Mouse (Mus musculus) spleen, adult 18-20 months (tissue): ENCODE measurements around the gene Fhl2.
A peak's percentile ranks its signal among the peaks of the same experiment; 100 is the strongest.

Experiments used
- DNase-seq, 2 experiments: peaks; one replicate each; pipeline ENCODE4 v3.0.0; 2022; ENCODE audit warnings: mixed read lengths in 2 of 2

The Fhl2 gene

DNA sequence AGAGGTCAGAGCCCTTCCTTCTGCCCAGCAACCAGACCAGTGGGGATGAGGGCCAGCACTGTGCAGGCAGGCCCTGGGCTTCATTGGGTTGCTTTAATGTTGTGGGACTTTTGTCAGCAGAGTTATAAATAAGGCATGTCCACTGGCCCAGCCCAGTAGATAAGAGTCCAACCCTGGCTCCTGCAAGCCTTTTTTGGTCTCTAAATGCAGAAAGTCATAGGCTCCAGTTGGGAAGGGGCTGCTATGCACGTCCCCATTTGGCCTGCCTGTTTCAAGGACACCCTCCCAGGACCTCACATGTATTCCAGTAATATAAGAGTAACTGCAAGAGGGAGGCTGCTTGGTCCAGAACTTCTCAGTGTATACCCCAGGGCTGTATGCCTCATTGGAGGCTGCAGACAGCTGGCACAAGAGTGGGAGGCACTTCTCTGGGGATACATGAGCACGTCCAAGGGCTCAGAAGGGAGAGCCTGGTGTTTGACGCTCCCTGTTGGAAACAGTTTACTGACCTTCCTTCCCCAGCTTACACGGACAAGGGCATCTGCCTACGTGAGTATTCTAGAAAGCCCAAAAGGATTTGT lies at the start of gene Fhl2:
TSS of gene Fhl2 (minus strand) at position 324 of the 581 bp plus-strand sequence.
- no peak for DNase-seq

DNA sequence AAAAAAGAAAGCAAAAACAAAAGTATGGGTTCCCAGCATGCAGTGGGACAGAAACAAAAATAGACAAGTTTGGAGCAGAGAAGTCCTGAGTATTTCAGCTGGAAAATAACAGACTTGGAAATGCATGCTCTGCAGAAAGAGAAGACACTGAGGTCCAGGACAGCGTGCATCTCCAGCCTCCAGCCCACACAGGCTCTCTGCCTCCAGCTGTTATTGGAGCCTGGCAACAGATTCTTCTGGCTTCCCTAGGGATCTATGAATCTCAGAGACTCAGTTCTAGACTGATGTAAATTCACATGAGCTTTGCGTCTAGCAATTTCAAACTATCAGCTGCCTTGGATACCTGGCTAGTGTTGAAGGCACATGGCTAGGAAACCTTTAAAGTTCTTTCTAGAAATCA lies 48.2 kb upstream of the Fhl2 start:
- DNase-seq = no peak

DNA sequence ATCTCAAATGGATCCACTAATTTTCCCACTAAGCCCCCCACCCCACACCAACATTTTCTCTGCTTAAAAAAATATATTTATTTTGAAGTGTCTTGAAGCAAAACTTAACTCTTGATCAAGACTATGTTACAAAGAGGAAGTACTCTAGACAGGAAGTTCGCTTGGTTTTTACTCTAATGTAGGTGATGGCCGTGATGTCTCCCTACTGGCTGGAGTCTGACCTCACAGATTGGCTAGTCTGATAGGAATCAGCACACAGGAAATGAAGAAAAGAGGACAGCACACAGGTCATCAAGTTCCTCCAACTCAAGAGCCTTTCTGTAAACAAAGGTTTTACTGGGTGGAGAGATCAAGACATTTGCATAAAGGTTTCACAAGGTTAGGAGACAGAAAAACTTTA lies 44.4 kb upstream of the Fhl2 start:
- peak in 1 of 2 experiments; percentile 8 for DNase-seq

DNA sequence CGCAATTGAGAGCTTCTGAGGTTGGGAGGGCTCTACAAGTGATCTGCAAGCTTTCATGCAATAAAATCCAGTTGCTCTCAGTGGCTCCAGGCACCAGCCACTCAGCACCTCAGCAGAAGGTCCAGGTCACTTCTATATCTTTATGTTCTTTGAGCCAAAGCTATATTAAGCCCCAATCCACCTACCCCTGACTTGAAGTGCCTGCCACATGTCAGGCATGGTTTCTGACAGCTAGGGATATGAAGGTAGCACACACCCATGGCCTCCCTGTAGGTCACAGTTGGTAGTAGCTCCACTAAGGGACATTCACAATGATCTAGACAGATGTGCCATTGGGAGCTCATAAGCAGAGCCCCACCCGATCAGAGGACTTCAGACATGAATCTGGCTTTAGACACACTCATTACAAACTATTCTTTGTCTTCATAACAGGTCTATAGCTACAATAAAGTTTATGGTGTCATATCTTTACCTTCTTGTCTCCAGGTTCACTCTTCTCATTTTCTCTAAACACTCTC lies 43.1 kb upstream of the Fhl2 start:
- no peak for DNase-seq

DNA sequence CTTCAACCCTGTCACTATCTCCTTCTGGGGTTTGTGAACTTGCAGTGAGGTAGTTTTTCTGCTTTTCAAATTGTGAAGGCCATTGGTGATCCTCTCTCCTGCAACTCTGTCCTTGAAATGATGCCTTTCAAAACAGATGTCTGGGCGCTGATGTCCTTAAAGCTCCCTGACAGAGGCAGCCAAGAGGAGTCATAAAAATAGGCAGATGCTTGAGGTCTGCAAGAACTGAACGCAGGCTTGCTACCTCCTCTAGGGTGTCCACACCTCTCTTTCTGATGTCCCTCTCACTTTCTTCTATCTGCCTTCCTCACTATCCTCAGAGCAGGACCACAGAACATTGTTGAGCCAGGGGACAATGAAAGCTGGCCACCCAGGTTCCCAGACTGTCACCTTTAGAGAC lies 41.7 kb upstream of the Fhl2 start:
- no peak for DNase-seq

DNA sequence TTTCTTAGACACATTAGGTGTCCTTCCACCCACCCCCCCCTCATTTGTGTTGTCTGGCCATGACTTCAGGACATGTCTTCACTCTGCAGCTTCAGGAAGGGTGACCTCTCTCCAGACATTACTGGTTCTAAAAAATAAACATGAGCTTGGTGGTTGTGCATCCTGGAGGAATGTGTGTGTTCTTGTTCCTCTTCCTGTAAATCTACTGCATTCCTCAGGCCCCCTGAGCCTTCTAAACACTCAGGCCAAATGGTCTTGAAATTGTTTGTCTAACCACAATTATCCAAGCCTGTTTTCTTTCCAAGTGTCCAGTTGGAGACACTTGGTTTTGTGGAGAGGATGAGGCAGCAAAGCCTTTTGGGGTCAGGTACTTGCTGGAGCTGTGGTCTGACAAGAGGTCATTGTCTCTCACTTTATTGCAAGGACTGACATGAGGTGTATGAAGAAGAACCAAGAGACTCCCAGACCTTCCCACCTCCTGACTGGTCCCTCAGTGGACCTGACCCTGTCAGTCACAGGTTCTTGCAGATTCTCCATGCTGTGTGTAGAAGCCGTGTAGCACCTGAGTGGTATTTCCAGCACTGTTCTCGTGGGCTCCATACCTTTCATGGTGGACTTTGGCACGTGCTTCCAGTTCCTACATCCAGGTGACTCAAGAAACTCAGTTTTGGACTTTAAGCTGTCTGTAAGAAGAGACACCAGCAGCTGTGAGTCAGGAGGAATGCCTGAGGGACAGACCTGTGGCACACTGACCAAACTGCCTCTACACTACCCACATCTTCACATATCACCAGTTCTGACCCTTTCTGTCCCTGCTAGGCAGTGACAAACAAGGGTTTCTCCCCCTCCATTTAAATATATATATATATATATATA lies 40.8 kb upstream of the Fhl2 start:
- no peak for DNase-seq

DNA sequence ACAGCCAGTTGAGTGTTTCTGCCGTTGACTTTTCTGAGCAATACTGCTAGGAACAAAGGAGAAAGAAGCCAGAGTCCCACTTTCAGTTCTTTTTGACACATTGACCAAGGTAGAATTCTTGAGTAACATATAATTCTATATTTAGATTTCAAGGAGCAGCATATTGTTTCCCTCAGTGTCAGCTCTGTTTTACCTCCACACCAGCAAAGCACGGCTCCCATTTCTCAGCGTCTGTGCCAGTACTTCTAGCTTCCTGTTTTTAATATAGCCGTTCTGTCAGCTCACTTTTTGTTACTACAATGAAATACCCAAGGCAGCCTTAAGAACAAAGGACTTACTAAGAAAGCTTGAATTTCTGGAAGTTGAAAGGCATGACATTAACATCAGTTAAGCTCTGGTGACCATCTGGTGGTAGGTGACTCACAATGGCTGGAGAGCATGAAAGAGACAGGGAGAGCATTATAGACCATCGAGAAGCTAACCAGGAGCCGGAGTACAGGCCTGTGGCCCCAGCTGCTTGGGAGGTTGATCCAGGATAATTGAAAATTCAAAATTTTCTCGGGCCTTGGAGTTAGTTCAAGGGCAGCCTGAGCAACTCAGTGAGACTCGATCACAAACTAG lies 28.9 kb upstream of the Fhl2 start:
- DNase-seq = no peak

DNA sequence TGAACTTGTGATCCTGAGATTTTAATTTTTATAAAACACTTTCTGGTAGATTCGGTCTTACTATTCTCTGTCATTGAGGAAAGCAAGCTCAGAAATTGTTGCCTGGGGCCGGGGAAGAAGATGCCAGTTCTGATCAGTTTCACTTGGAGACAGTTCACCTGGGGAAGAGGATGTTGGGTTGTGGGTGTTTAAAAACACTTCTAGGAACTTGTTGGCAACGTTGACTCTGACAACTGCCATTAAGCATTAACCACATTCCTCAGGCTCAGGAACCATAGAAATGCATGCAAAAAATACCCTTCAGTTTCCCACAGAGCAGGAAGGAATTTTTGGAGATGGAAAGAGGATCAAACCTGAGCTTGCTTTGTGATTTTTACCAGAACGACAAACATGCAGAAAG lies 28.2 kb upstream of the Fhl2 start:
- DNase-seq = no peak

DNA sequence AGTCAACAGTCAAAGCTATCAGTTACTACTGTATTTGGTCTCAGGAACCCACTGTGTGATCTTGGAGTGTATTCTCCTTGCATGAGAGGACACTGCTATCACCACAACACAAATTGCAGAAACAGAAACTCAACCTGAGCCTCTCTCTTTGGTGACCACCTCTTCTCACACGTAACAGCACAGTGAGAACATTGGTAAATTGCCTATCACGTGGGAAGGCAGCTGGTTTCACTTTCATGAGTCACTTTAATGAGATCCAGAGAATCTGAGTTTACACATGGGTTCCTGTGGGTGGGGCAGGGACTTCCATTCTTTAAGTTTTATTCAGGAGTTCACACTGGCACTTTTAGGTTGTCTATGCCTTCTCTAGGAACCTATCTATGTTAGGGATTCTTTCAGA lies 27.4 kb upstream of the Fhl2 start:
- DNase-seq = peak; percentile 9 to 26

DNA sequence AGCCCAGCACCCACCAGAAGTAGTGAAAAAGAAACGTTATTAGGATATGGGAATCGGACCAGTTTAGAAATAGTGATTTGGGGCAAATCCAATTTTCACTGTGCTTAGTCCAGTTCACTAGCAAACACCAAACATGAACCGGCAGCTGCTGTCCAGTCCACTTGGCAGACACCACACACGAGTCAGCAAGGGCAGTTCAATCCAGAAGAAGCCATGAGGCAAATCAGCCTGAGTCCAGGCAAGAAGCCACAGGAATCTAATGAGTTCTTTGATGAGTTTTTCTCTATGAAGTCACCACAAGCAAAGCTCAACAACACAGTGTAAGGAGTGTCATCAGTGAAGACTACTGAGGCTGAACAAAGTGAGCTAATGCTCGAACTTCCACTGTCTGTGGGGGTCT lies 26.3 kb upstream of the Fhl2 start:
- DNase-seq = no peak

DNA sequence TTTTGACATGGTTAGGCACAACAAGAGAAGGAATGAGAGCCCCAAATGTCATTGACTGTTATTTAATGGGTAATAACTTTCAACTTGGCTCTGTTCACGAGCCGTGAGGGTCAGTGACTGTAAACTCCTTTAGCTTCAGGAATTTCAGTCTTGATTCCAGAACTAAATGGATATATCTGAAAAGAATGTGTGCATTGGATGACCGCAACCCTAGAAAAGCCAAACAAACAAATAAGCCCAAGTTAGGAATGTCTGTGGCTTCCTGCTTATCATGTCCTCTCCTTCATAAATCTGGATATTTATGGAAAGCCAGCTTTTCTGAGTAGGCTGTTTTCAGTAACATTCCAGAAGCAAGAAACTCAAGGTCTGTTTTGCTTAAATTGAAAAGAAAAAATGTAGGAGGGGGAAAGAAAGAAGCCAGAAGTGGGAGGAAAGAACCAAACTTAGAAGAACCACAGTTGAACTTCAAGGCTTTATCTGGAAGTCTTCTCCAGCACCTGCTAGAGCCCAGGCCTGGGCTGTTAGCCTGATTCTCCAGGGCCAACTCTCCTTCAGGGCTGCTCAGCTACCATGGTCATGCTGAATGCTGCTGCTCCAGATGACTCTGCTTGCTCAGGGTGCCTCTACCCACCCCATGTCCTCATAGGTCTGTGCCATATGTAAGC lies 21.4 kb upstream of the Fhl2 start:
- DNase-seq = no peak

DNA sequence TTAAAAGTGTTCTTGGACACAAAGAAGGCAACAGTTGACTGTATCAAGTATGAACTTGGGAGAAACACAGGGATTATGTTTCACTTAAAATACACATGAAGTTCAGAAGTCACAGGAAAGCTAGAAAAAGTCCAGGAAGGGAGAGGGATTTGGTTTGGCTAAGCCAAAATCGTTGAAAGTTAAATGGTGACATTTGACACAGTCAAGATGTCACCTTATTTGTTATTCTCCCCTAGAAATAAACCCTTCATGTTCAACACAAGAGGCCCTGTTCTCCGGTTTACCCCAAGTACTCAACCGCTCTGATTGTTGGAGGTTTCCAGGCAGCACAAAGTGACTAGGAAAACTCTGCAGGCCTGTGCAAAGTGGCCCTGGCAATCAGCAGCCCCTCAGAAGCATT lies 18.8 kb upstream of the Fhl2 start:
- DNase-seq = no peak

DNA sequence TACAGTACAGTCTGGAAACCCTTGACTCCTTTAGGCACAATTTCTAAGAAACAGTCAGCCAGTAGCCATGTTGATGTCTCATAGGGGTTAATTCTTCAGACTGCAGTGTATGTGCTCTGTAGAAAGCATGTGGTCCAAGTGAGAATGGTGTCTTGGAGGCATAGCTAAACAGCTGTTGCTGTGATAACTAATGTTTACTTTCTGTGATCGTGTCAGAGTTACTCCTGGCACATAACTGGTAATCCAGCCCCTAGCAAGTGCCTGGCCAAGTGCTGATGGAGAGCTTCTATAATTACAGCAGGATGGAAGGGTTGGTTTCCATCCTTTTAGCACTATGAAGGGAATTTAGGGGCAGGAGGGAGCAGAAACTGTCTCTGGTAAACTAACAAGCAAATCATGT lies 14.5 kb upstream of the Fhl2 start:
- no peak for DNase-seq

DNA sequence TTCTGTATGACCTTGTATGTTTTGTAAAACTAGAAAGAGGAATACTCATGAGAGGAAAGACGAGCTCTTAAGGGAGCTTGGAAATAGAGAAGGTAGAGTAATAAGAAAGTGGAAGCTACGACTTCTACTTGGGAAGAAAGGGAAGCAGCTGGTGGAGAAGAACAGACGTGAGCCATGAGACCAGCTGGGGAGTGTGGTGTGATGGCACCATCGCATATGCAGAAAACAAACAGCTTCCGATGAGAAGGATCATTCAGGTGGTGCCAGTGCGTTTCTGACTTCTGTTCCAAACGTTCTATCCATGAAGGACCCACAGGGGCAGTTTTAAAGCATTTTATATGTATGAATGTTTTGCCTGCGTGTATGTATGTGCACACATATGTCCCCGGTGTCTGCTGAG lies 13.5 kb upstream of the Fhl2 start:
- DNase-seq = no peak

DNA sequence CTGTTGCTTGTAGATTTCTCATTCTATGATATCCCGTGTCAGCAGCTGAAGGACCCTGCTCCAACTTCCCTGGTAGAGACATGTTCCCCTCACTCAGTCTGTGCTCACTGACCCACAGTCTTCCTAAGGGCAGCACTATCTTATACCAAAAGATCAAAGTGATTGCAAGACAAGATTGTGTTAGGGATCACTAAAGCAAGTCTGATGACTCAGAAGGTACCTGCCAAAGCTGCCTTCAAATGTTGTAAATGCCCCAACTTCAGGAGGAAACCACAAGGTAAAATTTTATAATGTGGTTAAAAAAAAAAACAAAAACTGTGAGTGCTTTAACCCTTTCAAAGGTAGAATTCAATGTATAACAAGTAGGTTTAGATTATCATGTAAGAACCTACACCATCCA lies 10.4 kb upstream of the Fhl2 start:
- DNase-seq = no peak

DNA sequence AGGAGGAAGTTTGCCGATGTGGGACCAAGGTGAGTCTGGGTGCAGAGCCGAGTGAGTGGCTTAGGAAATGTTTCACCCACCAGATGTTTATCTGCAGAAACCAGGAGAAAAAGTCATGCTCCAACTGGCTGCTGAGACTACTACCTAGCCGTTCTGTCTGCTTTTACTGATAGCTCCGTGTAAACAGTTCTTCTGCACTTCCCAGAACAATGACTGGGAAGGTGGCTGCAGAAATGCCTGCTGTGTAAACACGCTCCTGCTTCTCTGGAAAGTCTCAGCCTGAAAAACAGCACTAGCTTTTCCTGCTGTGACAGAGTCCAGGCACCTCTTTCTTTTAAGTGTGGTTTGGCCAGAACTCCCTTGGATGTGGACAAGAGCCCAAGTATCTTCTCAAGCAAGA lies 6.5 kb upstream of the Fhl2 start:
- no peak for DNase-seq

DNA sequence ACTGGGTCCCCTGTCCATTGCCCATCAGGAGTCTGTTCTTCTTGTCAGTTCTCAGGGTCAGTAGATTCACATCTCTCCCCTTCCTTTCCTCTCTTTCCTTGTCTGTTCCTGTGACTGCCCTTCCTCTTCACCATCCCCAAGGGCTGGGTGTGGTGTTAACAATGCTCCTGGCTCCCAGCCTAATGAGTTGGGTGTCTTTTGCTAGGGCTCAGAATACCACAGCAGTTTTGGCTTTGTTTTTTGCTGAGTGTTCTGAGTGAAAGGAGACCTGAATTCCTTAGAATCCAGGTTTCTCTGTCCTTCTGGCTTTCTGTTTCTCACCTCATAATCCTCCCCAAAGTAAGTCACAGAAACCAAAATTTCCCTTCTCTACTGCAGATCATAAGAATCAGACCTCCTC lies 5.4 kb upstream of the Fhl2 start:
- no peak for DNase-seq

DNA sequence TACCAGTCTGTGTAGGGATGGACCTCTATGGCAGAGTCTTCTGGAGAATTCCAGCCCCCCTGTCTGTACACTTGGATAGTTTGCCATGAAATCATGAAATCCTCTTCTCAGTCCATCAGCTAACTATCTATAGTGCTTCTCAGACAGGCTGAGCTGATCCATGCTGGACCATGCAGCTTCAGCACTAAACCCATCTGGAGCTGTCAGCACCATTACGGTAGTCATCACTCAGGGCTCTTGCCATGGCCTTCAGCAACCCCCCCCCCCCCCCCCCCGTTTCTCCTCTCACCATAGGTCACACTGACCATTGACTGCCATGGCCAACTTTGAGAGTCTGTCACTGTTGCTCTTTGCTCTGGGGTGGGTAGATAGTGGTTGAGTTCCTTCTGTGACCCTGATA lies 5.0 kb upstream of the Fhl2 start:
- no peak for DNase-seq

DNA sequence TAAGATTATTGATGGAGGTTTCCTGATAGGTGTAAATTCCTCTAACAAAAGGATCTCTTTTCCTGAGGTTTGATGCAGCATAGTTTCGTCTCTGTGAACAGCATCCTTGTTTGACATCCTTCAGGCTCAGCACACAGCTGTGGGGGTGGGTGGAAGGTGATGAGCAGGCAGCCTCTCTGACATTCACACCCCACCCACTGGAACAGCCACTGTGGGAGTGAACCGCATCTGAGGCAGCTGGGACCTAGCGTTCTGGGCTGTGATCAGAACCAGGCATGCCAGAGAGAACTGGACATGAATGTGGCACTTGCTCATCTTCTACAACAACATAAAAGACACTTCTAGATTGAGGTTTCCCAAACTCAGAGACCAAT lies 3.1 kb upstream of the Fhl2 start:
- DNase-seq = no peak

DNA sequence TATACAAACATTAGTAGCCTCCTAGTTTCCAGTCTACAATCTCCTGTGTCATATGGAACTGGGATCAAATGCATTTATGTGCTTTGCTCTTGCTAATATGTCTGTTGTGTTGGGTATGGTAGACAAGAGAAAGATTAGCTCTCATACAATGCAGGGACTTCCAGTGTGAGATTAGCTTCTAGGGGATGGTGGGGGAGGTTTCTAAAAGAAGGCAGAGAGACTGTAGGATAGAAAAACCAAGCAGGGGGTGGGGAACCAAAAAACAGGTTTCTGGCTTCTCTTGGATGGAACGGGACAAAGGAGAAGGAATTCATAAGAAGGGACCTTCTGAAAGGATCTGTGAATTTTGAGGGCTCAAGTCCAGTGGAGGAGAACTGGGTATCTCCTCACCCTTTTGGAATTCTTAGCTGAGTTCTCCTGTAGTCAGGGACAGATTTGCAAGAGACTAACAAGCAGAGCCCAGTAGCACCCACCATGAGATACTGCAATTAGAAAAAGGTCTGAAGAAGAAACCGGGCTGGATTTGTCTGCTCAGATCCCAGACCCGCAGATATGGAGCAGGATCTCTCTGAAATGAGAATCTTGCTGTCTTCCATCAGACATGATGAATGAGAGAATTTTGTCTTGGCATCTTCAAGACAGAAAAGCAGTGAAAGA lies 2.6 kb upstream of the Fhl2 start:
- no peak for DNase-seq

DNA sequence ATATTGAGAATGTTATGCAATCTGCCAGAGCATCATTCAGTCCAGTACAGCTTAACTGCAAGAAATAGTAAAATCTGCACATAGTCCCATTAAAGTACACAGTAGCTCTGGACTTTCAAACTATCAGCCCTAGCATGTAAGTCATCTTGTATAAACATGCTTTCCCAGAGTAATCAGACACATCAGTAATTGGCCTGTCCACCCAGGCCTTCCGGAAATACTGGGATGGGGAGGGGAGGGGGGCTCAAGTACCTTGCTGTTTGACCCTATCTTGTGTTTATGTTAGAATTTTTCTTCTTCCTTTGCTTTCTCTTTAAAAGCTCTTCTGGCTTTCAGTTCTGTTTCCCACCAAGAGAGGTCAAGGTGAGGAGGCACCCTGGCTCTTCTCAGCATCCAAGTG lies 725 bp downstream of the Fhl2 start:
- DNase-seq = no peak

DNA sequence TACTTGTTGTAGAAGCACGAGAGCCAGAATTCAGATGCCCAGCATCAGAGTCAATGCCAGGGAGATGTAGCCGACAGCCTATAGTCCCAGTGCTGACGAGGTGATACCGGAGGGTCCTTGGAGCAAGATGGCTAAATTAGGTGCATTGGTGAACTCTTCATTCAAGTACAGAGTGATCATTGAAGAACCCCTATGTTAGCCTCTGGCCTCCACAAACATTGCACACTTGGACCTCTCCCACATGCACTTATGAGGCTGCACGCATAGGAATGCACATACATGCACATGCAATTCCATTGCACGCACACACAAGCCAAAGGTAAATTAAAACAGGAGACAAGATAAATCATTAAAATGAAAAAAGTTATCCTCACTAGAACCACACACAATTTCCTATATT lies 3.4 kb downstream of the Fhl2 start:
- DNase-seq = no peak

DNA sequence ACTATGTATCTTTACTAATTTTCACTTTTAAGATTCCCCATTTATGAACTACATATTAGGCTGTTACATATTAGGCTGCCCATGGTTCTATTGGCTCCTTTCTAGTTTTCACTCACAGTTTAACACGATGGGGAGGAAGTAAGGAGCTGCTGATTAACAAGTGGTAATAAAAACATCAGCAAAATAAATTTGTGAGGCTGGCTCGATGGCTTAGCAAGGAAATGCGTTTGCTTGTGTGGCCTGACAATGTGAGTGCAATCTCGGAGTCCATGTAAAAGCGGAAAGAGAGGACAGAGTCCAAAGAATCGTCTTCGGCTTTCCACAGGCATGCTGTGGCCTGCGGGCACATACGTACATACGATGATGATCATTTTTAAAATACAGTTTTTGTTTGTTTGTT lies 4.3 kb downstream of the Fhl2 start:
- no peak for DNase-seq
